Mouse (Mus musculus): ENCODE data around the gene Lrrc8e. TPM values are rescaled to one million over a fixed set of nuclear protein-coding genes. Genes with fewer than 3 reads are reported as not detected.

Gene Lrrc8e
- polyA plus RNA-seq, 1 experiment from 2014 or later, result 6.0 TPM

- Histone ChIP-seq H3K4me1 (ENCODE audit: insufficient read depth, low read depth, low read length) (no peaks in the 10 kb centered on the region), H3K27ac (ENCODE audit: low read length) (no peak overlapping the region), H3K4me3 (ENCODE audit: low read depth, low read length) (no peak overlapping the region), H3K4me2 (replicated peaks; ENCODE audit: low read depth, low read length) (no peak overlapping the region), H3K9me3 (ENCODE audit: low read length) (no peaks in the 10 kb centered on the region), H3K9ac (replicated peaks; ENCODE audit: low read depth) (no peak overlapping the region), H3K36me3 (ENCODE audit: insufficient read depth, low read length) (no peaks in the 10 kb centered on the region), H3K27me3 (replicated peaks; ENCODE audit: insufficient read depth, low read length) (no peaks in the 10 kb centered on the region)
- TF ChIP-seq EP300 (IDR thresholded peaks at IDR 0.05), result no peak
- TF ChIP-seq CTCF (IDR thresholded peaks at IDR 0.05), result peak; percentile 92
- WGBS, result 10% methylated on average over 18 of the region's 18 CpGs
- ATAC-seq, result peak; percentile 90
- peak; percentile 89 for DNase-seq (ENCODE audit: low spot score)
Observed at GRCm38 (mm10) chr8:4192807-4193587, 33.6 kb upstream of the Lrrc8e start.

- no peak overlapping the region for H3K9ac ChIP-seq (replicated peaks; ENCODE audit: low read depth)
- H3K9me3 ChIP-seq (ENCODE audit: low read length), result no peaks in the 10 kb centered on the region
- H3K4me1 ChIP-seq (ENCODE audit: insufficient read depth, low read depth, low read length), result no peaks in the 10 kb centered on the region
- no peaks in the 10 kb centered on the region for H3K27me3 ChIP-seq (replicated peaks; ENCODE audit: insufficient read depth, low read length)
- H3K4me3 ChIP-seq (ENCODE audit: low read depth, low read length), result no peak overlapping the region
- DNase-seq (ENCODE audit: low spot score) (no peak), ATAC-seq (peak; percentile 39)
- 47% methylated on average over 7 of the region's 7 CpGs for WGBS
- no peaks in the 10 kb centered on the region for H3K36me3 ChIP-seq (ENCODE audit: insufficient read depth, low read length)
- no peak overlapping the region for H3K27ac ChIP-seq (ENCODE audit: low read length)
- no peak overlapping the region for H3K4me2 ChIP-seq (replicated peaks; ENCODE audit: low read depth, low read length)
- TF ChIP-seq CTCF (IDR thresholded peaks at IDR 0.05), result no peak
- no peak for TF ChIP-seq EP300 (IDR thresholded peaks at IDR 0.05)
Observed at GRCm38 (mm10) chr8:4193588-4193894, 33.1 kb upstream of the Lrrc8e start.

DNA sequence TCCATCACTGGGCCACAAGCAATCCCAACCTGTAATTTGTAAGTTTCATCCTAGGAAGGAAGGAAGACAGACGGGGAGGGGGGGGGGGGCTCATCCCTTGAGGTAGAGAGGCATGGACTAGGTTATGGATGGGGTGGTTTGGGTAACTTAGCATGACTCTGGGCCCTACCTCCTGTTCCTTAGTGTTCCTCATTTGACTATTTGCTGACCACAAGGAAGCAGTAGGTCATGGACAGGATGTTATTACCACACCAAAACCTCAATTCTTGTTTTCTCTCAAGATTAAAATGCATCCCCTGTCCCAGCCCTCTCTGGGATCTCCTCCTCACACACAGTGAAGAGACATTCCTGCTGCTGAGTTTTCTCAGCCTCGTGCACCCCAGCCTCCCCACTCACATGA is 25.3 kb upstream of the Lrrc8e start:
- WGBS, result 42% methylated on average over 1 of the region's 2 CpGs
- no peak for ATAC-seq

GRCm38 (mm10) chr8:4205246-4206123 is 21.1 kb upstream of the Lrrc8e start:
- H3K27ac ChIP-seq (ENCODE audit: low read length), result no peak overlapping the region
- WGBS, result 30% methylated on average over 33 of the region's 38 CpGs
- no peaks in the 10 kb centered on the region for H3K27me3 ChIP-seq (replicated peaks; ENCODE audit: insufficient read depth, low read length)
- peak; percentile 30 for DNase-seq (ENCODE audit: low spot score)
- H3K4me1 ChIP-seq (ENCODE audit: insufficient read depth, low read depth, low read length), result no peaks in the 10 kb centered on the region
- no peaks in the 10 kb centered on the region for H3K9me3 ChIP-seq (ENCODE audit: low read length)
- H3K4me3 ChIP-seq (ENCODE audit: low read depth, low read length), result no peak overlapping the region
- TF ChIP-seq EP300 (IDR thresholded peaks at IDR 0.05) (no peak), CTCF (IDR thresholded peaks at IDR 0.05) (peak; percentile 39)
- peak; percentile 37; the same call in 1 of the 2 replicates for ATAC-seq
- no peak overlapping the region for H3K4me2 ChIP-seq (replicated peaks; ENCODE audit: low read depth, low read length)
- no peaks in the 10 kb centered on the region for H3K36me3 ChIP-seq (ENCODE audit: insufficient read depth, low read length)
- no peak overlapping the region for H3K9ac ChIP-seq (replicated peaks; ENCODE audit: low read depth)

More for the DNA sequence above, 25.3 kb upstream of the Lrrc8e start:
- H3K4me2 ChIP-seq (replicated peaks; ENCODE audit: low read depth, low read length), result no peak overlapping the region
- no peak overlapping the region for H3K27ac ChIP-seq (ENCODE audit: low read length)
- H3K9me3 ChIP-seq (ENCODE audit: low read length), result no peaks in the 10 kb centered on the region
- no peak overlapping the region for H3K4me3 ChIP-seq (ENCODE audit: low read depth, low read length)
- H3K9ac ChIP-seq (replicated peaks; ENCODE audit: low read depth), result no peak overlapping the region
- no peaks in the 10 kb centered on the region for H3K4me1 ChIP-seq (ENCODE audit: insufficient read depth, low read depth, low read length)
- H3K27me3 ChIP-seq (replicated peaks; ENCODE audit: insufficient read depth, low read length), result no peaks in the 10 kb centered on the region
- H3K36me3 ChIP-seq (ENCODE audit: insufficient read depth, low read length), result no peaks in the 10 kb centered on the region
- no peak for DNase-seq (ENCODE audit: low spot score)
- TF ChIP-seq EP300 (IDR thresholded peaks at IDR 0.05) (no peak), CTCF (IDR thresholded peaks at IDR 0.05) (no peak)

GRCm38 (mm10) chr8:4206182-4207015 is 20.2 kb upstream of the Lrrc8e start:
- Histone ChIP-seq H3K36me3 (ENCODE audit: insufficient read depth, low read length) (no peaks in the 10 kb centered on the region), H3K4me1 (ENCODE audit: insufficient read depth, low read depth, low read length) (no peaks in the 10 kb centered on the region), H3K27me3 (replicated peaks; ENCODE audit: insufficient read depth, low read length) (no peaks in the 10 kb centered on the region), H3K4me2 (replicated peaks; ENCODE audit: low read depth, low read length) (0 out of 2 replicates have a peak overlapping the region, but pooled peaks have one; percentile 8), H3K4me3 (ENCODE audit: low read depth, low read length) (no peak overlapping the region), H3K9ac (replicated peaks; ENCODE audit: low read depth) (no peak overlapping the region), H3K9me3 (ENCODE audit: low read length) (no peaks in the 10 kb centered on the region), H3K27ac (ENCODE audit: low read length) (no peak overlapping the region)
- TF ChIP-seq CTCF (IDR thresholded peaks at IDR 0.05) (no peak), EP300 (IDR thresholded peaks at IDR 0.05) (no peak)
- WGBS, result 29% methylated on average over 44 of the region's 44 CpGs
- no peak for DNase-seq (ENCODE audit: low spot score)
- ATAC-seq, result peak; percentile 60

GRCm38 (mm10) chr8:4207016-4207350 is 19.6 kb upstream of the Lrrc8e start:
- Histone ChIP-seq H3K9ac (replicated peaks; ENCODE audit: low read depth) (no peak overlapping the region), H3K4me3 (ENCODE audit: low read depth, low read length) (no peak overlapping the region), H3K4me1 (ENCODE audit: insufficient read depth, low read depth, low read length) (no peaks in the 10 kb centered on the region), H3K27me3 (replicated peaks; ENCODE audit: insufficient read depth, low read length) (no peaks in the 10 kb centered on the region), H3K4me2 (replicated peaks; ENCODE audit: low read depth, low read length) (no peak overlapping the region), H3K27ac (ENCODE audit: low read length) (no peak overlapping the region), H3K9me3 (ENCODE audit: low read length) (no peaks in the 10 kb centered on the region), H3K36me3 (ENCODE audit: insufficient read depth, low read length) (no peaks in the 10 kb centered on the region)
- DNase-seq (ENCODE audit: low spot score) (peak; percentile 29), ATAC-seq (no peak; the same call in 1 of the 2 replicates)
- 49% methylated on average over 2 of the region's 2 CpGs for WGBS
- TF ChIP-seq CTCF (IDR thresholded peaks at IDR 0.05) (no peak), EP300 (IDR thresholded peaks at IDR 0.05) (no peak)

Data from lung, postnatal 0 days (tissue).